Mouse (Mus musculus) neural tube, embryonic 11.5 days (tissue): ENCODE measurements around the gene Zbtb16. TPM values are rescaled to one million over a fixed set of nuclear protein-coding genes. Genes with fewer than 3 reads are reported as not detected.

Source experiments
- ATAC-seq: fragments of 200-750 bp; cut with Nextera tagmentation; 2 replicates; pipeline ENCODE4 v1.8.0; 2017; ENCODE audit warnings: moderate number of reproducible peaks, mild to moderate bottlenecking, moderate TSS enrichment, moderate library complexity; ENCODE audit not compliant: insufficient read depth, low FRiP score, low TSS enrichment
- DNase-seq: peaks from one replicate; pipeline ENCODE4 v3.0.0-alpha.2; 2015; ENCODE audit warnings: low spot score
- H3K27ac ChIP-seq: fragments of 300-500 bp; sonication (generic); 2 replicates; pipeline ENCODE4 v1.5.1; 2014; ENCODE audit warnings: low read depth, mild to moderate bottlenecking, low read length
- H3K27me3 ChIP-seq: fragments of 300-500 bp; sonication (generic); 2 replicates; pipeline ENCODE4 v1.6.1; 2014; ENCODE audit warnings: mild to moderate bottlenecking, low read length, mixed read lengths; ENCODE audit not compliant: control insufficient read depth, insufficient read depth
- H3K36me3 ChIP-seq: fragments of 300-500 bp; sonication (generic); 2 replicates; pipeline ENCODE4 v1.6.1; 2014; ENCODE audit warnings: mild to moderate bottlenecking, low read length, moderate library complexity, mixed read lengths; ENCODE audit not compliant: control insufficient read depth, insufficient read depth
- H3K4me1 ChIP-seq: fragments of 300-500 bp; sonication (generic); 2 replicates; pipeline ENCODE4 v1.6.1; 2014; ENCODE audit warnings: low read length, mixed read lengths; ENCODE audit not compliant: control insufficient read depth, insufficient read depth
- H3K4me2 ChIP-seq: fragments of 300-500 bp; sonication (generic); 2 replicates; pipeline ENCODE4 v1.6.1; 2014; ENCODE audit warnings: low read depth, mild to moderate bottlenecking, moderate library complexity
- H3K4me3 ChIP-seq: fragments of 300-500 bp; sonication (generic); 2 replicates; pipeline ENCODE4 v1.5.1; 2014; ENCODE audit warnings: low read depth, low read length
- H3K9ac ChIP-seq: fragments of 300-500 bp; sonication (generic); 2 replicates; pipeline ENCODE4 v1.6.1; 2014; ENCODE audit warnings: mild to moderate bottlenecking, low read length
- H3K9me3 ChIP-seq: fragments of 300-500 bp; sonication (generic); 2 replicates; pipeline ENCODE4 v1.6.1; 2016; ENCODE audit warnings: low read length; ENCODE audit not compliant: control insufficient read depth
- WGBS: fragments of 180-500 bp; shearing (Covaris S2); extraction: QIAGEN DNeasy Blood & Tissue Kit; methylation state at CpG from one replicate; pipeline ENCODE4 v1.1.7; 2014; 5-methylcytosine and 5-hydroxymethylcytosine counted together
- polyA plus RNA-seq: library from polyadenylated mRNA; unstranded; fragments of >200 nt; fragmentation: Nextera tagmentation; extraction: Ambion mirVana; gene quantifications from 2 replicates; pipeline ENCODE4 v1.2.1, GENCODE M21; 2014

The Zbtb16 gene
- polyA plus RNA-seq, 1 experiment from 2014 or later, result 8.0 TPM

- H3K27ac ChIP-seq, result no peak overlapping the region
- WGBS, result 88% methylated on average over 6 of the region's 6 CpGs
- ATAC-seq, result no peak
- no peaks in the 10 kb centered on the region for H3K4me1 ChIP-seq
- no peak overlapping the region for H3K4me2 ChIP-seq
- no peaks in the 10 kb centered on the region for H3K27me3 ChIP-seq
- no peaks in the 10 kb centered on the region for H3K36me3 ChIP-seq
- H3K9me3 ChIP-seq, result no peaks in the 10 kb centered on the region
- H3K9ac ChIP-seq, result no peak overlapping the region
- DNase-seq, result no peak
- H3K4me3 ChIP-seq, result no peak overlapping the region
These were observed 62.9 kb downstream of the Zbtb16 start for GRCm38 (mm10) chr9:48773130-48773529.

GRCm38 (mm10) chr9:48771504-48771903 is 64.5 kb downstream of the Zbtb16 start:
- Histone ChIP-seq H3K9ac (no peak overlapping the region), H3K27ac (no peak overlapping the region), H3K36me3 (no peaks in the 10 kb centered on the region), H3K27me3 (no peaks in the 10 kb centered on the region), H3K9me3 (no peaks in the 10 kb centered on the region), H3K4me3 (no peak overlapping the region), H3K4me1 (no peaks in the 10 kb centered on the region), H3K4me2 (no peak overlapping the region)
- WGBS, result 94% methylated on average over 6 of the region's 6 CpGs
- ATAC-seq (no peak), DNase-seq (no peak)

GRCm38 (mm10) chr9:48768965-48769364 is 67.1 kb downstream of the Zbtb16 start:
- ATAC-seq, result no peak
- Histone ChIP-seq H3K4me1 (no peaks in the 10 kb centered on the region), H3K9me3 (no peaks in the 10 kb centered on the region), H3K36me3 (no peaks in the 10 kb centered on the region), H3K9ac (no peak overlapping the region), H3K27ac (no peak overlapping the region), H3K4me3 (no peak overlapping the region), H3K27me3 (no peaks in the 10 kb centered on the region), H3K4me2 (no peak overlapping the region)
- no peak for DNase-seq
- WGBS, result 89% methylated on average over 4 of the region's 4 CpGs

- no peaks in the 10 kb centered on the region for H3K36me3 ChIP-seq
- 93% methylated on average over 20 of the region's 20 CpGs for WGBS
- no peaks in the 10 kb centered on the region for H3K4me1 ChIP-seq
- ATAC-seq (no peak), DNase-seq (no peak)
- H3K4me2 ChIP-seq, result no peak overlapping the region
- no peak overlapping the region for H3K9ac ChIP-seq
- H3K27me3 ChIP-seq, result no peaks in the 10 kb centered on the region
- no peaks in the 10 kb centered on the region for H3K9me3 ChIP-seq
- no peak overlapping the region for H3K4me3 ChIP-seq
- no peak overlapping the region for H3K27ac ChIP-seq
These were observed 68.2 kb downstream of the Zbtb16 start for GRCm38 (mm10) chr9:48767666-48768432.

- H3K27me3 ChIP-seq, result no peaks in the 10 kb centered on the region
- H3K9ac ChIP-seq, result no peak overlapping the region
- no peaks in the 10 kb centered on the region; the same call in 1 of the 2 replicates for H3K4me1 ChIP-seq
- no peak overlapping the region for H3K4me3 ChIP-seq
- H3K9me3 ChIP-seq, result no peaks in the 10 kb centered on the region
- H3K4me2 ChIP-seq, result no peak overlapping the region
- ATAC-seq (no peak), DNase-seq (no peak)
- H3K36me3 ChIP-seq, result no peaks in the 10 kb centered on the region
- H3K27ac ChIP-seq, result no peak overlapping the region
These were observed 70.1 kb downstream of the Zbtb16 start for GRCm38 (mm10) chr9:48765927-48766326.

GRCm38 (mm10) chr9:48764311-48764710 is 71.7 kb downstream of the Zbtb16 start:
- no peak overlapping the region for H3K27ac ChIP-seq
- H3K4me1 ChIP-seq, result no peaks in the 10 kb centered on the region; the same call in 1 of the 2 replicates
- no peak for ATAC-seq

GRCm38 (mm10) chr9:48761732-48762637 is 74.0 kb downstream of the Zbtb16 start:
- Histone ChIP-seq H3K4me1 (peaks cover 13% of the 10 kb centered on the region), H3K4me3 (no peak overlapping the region), H3K9me3 (no peaks in the 10 kb centered on the region), H3K36me3 (no peaks in the 10 kb centered on the region), H3K27ac (no peak overlapping the region), H3K9ac (no peak overlapping the region), H3K27me3 (no peaks in the 10 kb centered on the region), H3K4me2 (no peak overlapping the region)
- ATAC-seq (no peak), DNase-seq (no peak)
- 90% methylated on average over 14 of the region's 14 CpGs for WGBS

More at GRCm38 (mm10) chr9:48764311-48764710, 71.7 kb downstream of the Zbtb16 start:
- Histone ChIP-seq H3K27me3 (no peaks in the 10 kb centered on the region), H3K9ac (no peak overlapping the region), H3K9me3 (no peaks in the 10 kb centered on the region), H3K4me2 (no peak overlapping the region), H3K36me3 (no peaks in the 10 kb centered on the region), H3K4me3 (no peak overlapping the region)
- 81% methylated on average over 5 of the region's 5 CpGs for WGBS
- no peak for DNase-seq

- Histone ChIP-seq H3K9ac (no peak overlapping the region), H3K9me3 (no peaks in the 10 kb centered on the region), H3K4me3 (no peak overlapping the region), H3K36me3 (no peaks in the 10 kb centered on the region), H3K4me2 (no peak overlapping the region), H3K27ac (no peak overlapping the region), H3K27me3 (no peaks in the 10 kb centered on the region), H3K4me1 (peaks cover 17% of the 10 kb centered on the region)
- DNase-seq (no peak), ATAC-seq (no peak)
- WGBS, result 77% methylated on average over 8 of the region's 8 CpGs
These were observed 74.9 kb downstream of the Zbtb16 start for GRCm38 (mm10) chr9:48761175-48761556.
